Mouse (Mus musculus) stomach, embryonic 15.5 days (tissue): ENCODE results near the gene Tlr4. TPM values are rescaled to one million over a fixed set of nuclear protein-coding genes. Genes with fewer than 3 reads are reported as not detected.

ENCODE experiments used
- ATAC-seq: fragments of 200-750 bp; cut with Nextera tagmentation; 2 replicates; pipeline ENCODE4 v1.8.0; 2017; ENCODE audit warnings: low read depth, moderate number of reproducible peaks, moderate TSS enrichment; ENCODE audit not compliant: insufficient read depth, low FRiP score
- H3K27ac ChIP-seq: fragments of 300-500 bp; sonication (generic); 2 replicates; pipeline ENCODE4 v1.5.1; 2015; ENCODE audit warnings: mild to moderate bottlenecking, inconsistent platforms
- H3K27me3 ChIP-seq: fragments of 300-500 bp; sonication (generic); replicated peaks from 2 replicates; pipeline ENCODE4 v1.6.1; 2015; ENCODE audit warnings: inconsistent platforms
- H3K36me3 ChIP-seq: fragments of 300-500 bp; sonication (generic); 2 replicates; pipeline ENCODE4 v1.6.1; 2015; ENCODE audit warnings: inconsistent platforms
- H3K4me1 ChIP-seq: fragments of 300-500 bp; sonication (generic); 2 replicates; pipeline ENCODE4 v1.6.1; 2015; ENCODE audit warnings: inconsistent platforms
- H3K4me2 ChIP-seq: fragments of 300-500 bp; sonication (generic); 2 replicates; pipeline ENCODE4 v1.6.1; 2015; ENCODE audit warnings: mild to moderate bottlenecking, inconsistent platforms
- H3K4me3 ChIP-seq: fragments of 300-500 bp; sonication (generic); replicated peaks from 2 replicates; pipeline ENCODE4 v1.5.1; 2015; ENCODE audit warnings: inconsistent platforms
- H3K9ac ChIP-seq: fragments of 300-500 bp; sonication (generic); 2 replicates; pipeline ENCODE4 v1.6.1; 2015; ENCODE audit warnings: inconsistent platforms
- H3K9me3 ChIP-seq: fragments of 300-500 bp; sonication (generic); 2 replicates; pipeline ENCODE4 v1.6.1; 2016; ENCODE audit warnings: inconsistent platforms
- WGBS: fragments of 180-500 bp; shearing (Covaris S2); methylation state at CpG from one replicate; pipeline ENCODE4 v1.1.7; 2015; 5-methylcytosine and 5-hydroxymethylcytosine counted together
- polyA plus RNA-seq: library from polyadenylated mRNA; unstranded; fragments of >200 nt; fragmentation: Nextera tagmentation; extraction: Ambion mirVana; gene quantifications from 2 replicates; pipeline ENCODE4 v1.2.1, GENCODE M21; 2015

The Tlr4 gene
- polyA plus RNA-seq, 1 experiment from 2014 or later, result 2.0 TPM

- Histone ChIP-seq H3K9ac (no peak overlapping the region), H3K4me3 (no peak overlapping the region), H3K9me3 (no peaks in the 10 kb centered on the region), H3K27ac (no peak overlapping the region), H3K4me1 (no peaks in the 10 kb centered on the region), H3K36me3 (no peaks in the 10 kb centered on the region), H3K27me3 (no peaks in the 10 kb centered on the region), H3K4me2 (no peak overlapping the region)
- WGBS, result 69% methylated on average over 3 of the region's 3 CpGs
- no peak for ATAC-seq
Observed at GRCm38 (mm10) chr4:66852011-66852410, 24.6 kb downstream of the Tlr4 start.

DNA sequence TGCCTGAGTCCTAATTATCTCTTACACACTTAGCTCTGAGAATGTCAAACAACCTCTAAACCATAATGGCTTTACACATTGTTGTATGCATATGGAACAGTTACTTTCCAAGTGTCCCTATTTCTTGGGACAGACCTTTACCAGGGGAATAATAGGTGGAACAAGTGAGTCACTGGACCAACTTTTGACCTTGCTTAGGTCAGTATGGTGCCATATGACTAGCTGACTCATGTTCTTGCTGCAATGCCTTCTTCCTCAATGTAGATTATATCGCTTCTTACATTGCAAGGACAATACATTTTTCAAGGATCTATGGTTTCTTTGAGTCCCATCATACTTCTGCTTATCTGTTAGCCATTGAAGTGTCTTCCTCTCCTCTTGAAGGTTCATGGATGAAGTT is 29.6 kb downstream of the Tlr4 start:
- ATAC-seq, result no peak
- H3K4me1 ChIP-seq, result no peaks in the 10 kb centered on the region
- H3K27me3 ChIP-seq, result no peaks in the 10 kb centered on the region
- no peak overlapping the region for H3K4me2 ChIP-seq
- H3K27ac ChIP-seq, result no peak overlapping the region
- no peaks in the 10 kb centered on the region for H3K9me3 ChIP-seq
- 91% methylated on average over 1 of the region's 1 CpGs for WGBS
- H3K36me3 ChIP-seq, result no peaks in the 10 kb centered on the region
- no peak overlapping the region for H3K4me3 ChIP-seq
- no peak overlapping the region for H3K9ac ChIP-seq

- no peaks in the 10 kb centered on the region for H3K9me3 ChIP-seq
- WGBS, result 77% methylated on average over 7 of the region's 7 CpGs
- no peak overlapping the region for H3K4me2 ChIP-seq
- no peaks in the 10 kb centered on the region for H3K27me3 ChIP-seq
- H3K4me3 ChIP-seq, result no peak overlapping the region
- no peak overlapping the region for H3K27ac ChIP-seq
- no peak overlapping the region for H3K9ac ChIP-seq
- ATAC-seq, result no peak
- no peaks in the 10 kb centered on the region for H3K4me1 ChIP-seq
- no peaks in the 10 kb centered on the region for H3K36me3 ChIP-seq
Observed at GRCm38 (mm10) chr4:66869919-66870318, 42.5 kb downstream of the Tlr4 start.

DNA sequence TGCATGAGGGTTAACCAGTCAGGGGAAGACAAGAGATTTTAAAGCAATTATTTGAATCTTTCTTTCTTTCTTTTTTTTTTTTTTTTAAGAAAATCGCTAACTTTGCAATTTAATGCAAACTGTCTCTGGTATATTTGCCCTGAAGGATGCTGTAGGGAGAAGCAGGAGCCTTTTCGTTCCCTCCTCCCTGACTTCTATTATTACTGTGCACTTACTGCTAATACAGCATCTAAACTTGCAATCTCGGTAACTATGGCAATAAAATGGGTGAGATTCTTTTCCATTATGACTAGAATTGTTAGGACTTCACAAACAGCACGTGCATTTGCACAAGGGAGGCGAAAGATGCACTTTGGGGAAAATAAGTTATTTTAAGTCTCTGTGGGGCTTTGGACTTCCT is 44.6 kb downstream of the Tlr4 start:
- H3K9me3 ChIP-seq, result no peaks in the 10 kb centered on the region
- no peak overlapping the region for H3K4me3 ChIP-seq
- no peak overlapping the region for H3K4me2 ChIP-seq
- ATAC-seq, result no peak
- H3K27me3 ChIP-seq, result no peaks in the 10 kb centered on the region
- no peaks in the 10 kb centered on the region for H3K36me3 ChIP-seq
- no peak overlapping the region for H3K9ac ChIP-seq
- H3K27ac ChIP-seq, result no peak overlapping the region
- 84% methylated on average over 5 of the region's 5 CpGs for WGBS
- no peaks in the 10 kb centered on the region for H3K4me1 ChIP-seq

- no peaks in the 10 kb centered on the region for H3K27me3 ChIP-seq
- H3K4me2 ChIP-seq, result no peak overlapping the region
- no peaks in the 10 kb centered on the region for H3K36me3 ChIP-seq
- H3K9ac ChIP-seq, result no peak overlapping the region
- no peak overlapping the region for H3K27ac ChIP-seq
- ATAC-seq, result no peak
- no peaks in the 10 kb centered on the region for H3K4me1 ChIP-seq
- no peaks in the 10 kb centered on the region for H3K9me3 ChIP-seq
- H3K4me3 ChIP-seq, result no peak overlapping the region
Observed at GRCm38 (mm10) chr4:66873342-66873741, 46.0 kb downstream of the Tlr4 start.

- H3K27ac ChIP-seq, result no peak overlapping the region
- ATAC-seq, result no peak
- 38% methylated on average over 4 of the region's 4 CpGs for WGBS
- H3K4me3 ChIP-seq, result no peak overlapping the region
- no peaks in the 10 kb centered on the region for H3K27me3 ChIP-seq
- no peaks in the 10 kb centered on the region for H3K9me3 ChIP-seq
- H3K4me2 ChIP-seq, result no peak overlapping the region
- no peak overlapping the region for H3K9ac ChIP-seq
- no peaks in the 10 kb centered on the region for H3K36me3 ChIP-seq
- H3K4me1 ChIP-seq, result no peaks in the 10 kb centered on the region
Observed at GRCm38 (mm10) chr4:66875751-66876150, 48.4 kb downstream of the Tlr4 start.

GRCm38 (mm10) chr4:66877609-66878008 is 50.2 kb downstream of the Tlr4 start:
- ATAC-seq, result no peak

DNA sequence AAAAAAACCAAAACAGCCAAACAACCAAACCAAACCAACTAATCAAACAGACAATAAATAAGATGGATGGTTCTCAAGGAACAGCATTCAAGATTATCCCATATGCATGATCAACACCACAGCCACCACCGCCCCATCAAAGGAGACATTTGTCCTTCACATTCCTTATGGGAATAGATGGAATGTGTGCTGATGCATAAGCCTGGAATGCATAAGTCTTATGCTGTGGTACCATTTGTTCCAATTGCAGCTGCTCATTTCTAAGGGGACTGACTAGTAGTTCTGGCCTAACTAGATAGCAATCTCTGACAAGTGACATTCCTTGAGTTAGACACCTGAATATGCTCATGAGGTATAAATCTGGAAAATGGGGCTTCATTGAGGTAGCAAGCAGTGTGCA is 54.1 kb downstream of the Tlr4 start:
- WGBS, result 87% methylated on average over 1 of the region's 1 CpGs
- H3K27ac ChIP-seq, result no peak overlapping the region
- no peak overlapping the region for H3K4me3 ChIP-seq
- no peaks in the 10 kb centered on the region for H3K36me3 ChIP-seq
- H3K9ac ChIP-seq, result no peak overlapping the region
- ATAC-seq, result no peak
- no peaks in the 10 kb centered on the region for H3K4me1 ChIP-seq
- no peaks in the 10 kb centered on the region for H3K27me3 ChIP-seq
- no peaks in the 10 kb centered on the region for H3K9me3 ChIP-seq
- no peak overlapping the region for H3K4me2 ChIP-seq

More at GRCm38 (mm10) chr4:66877609-66878008, 50.2 kb downstream of the Tlr4 start:
- no peaks in the 10 kb centered on the region for H3K36me3 ChIP-seq
- no peak overlapping the region for H3K9ac ChIP-seq
- H3K4me3 ChIP-seq, result no peak overlapping the region
- WGBS, result 64% methylated on average over 11 of the region's 11 CpGs
- no peak overlapping the region for H3K27ac ChIP-seq
- H3K9me3 ChIP-seq, result no peaks in the 10 kb centered on the region
- no peaks in the 10 kb centered on the region for H3K4me1 ChIP-seq
- no peaks in the 10 kb centered on the region for H3K27me3 ChIP-seq
- no peak overlapping the region for H3K4me2 ChIP-seq

DNA sequence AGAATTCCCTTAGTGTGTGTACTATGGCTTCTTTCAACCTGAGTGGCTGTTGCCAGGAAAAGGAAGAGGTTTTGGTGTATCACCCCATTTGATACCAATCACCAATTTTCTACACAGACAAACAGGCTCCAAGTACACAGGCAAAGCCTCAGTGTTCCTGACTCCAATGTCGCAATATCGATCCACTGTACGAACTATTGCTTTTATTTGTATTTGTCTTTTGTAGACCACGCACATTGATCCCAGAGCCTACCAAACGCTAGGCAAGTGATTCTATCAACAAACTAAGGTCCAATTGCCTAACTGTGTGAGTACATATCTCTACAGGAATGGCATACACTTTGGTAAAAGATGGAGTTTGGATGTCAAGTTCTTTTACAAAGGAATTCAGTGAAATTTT is 55.9 kb downstream of the Tlr4 start:
- WGBS, result 89% methylated on average over 5 of the region's 5 CpGs
- Histone ChIP-seq H3K27ac (no peak overlapping the region), H3K4me3 (no peak overlapping the region), H3K36me3 (no peaks in the 10 kb centered on the region), H3K9me3 (no peaks in the 10 kb centered on the region), H3K27me3 (no peaks in the 10 kb centered on the region), H3K4me2 (no peak overlapping the region), H3K9ac (no peak overlapping the region), H3K4me1 (no peaks in the 10 kb centered on the region)
- ATAC-seq, result no peak

GRCm38 (mm10) chr4:66894547-66894946 is 67.2 kb downstream of the Tlr4 start:
- Histone ChIP-seq H3K4me1 (no peaks in the 10 kb centered on the region), H3K36me3 (no peaks in the 10 kb centered on the region), H3K27ac (no peak overlapping the region), H3K9ac (no peak overlapping the region), H3K4me2 (no peak overlapping the region), H3K9me3 (no peaks in the 10 kb centered on the region), H3K4me3 (no peak overlapping the region), H3K27me3 (no peaks in the 10 kb centered on the region)
- 34% methylated on average over 2 of the region's 2 CpGs for WGBS
- no peak for ATAC-seq

- H3K9me3 ChIP-seq, result no peaks in the 10 kb centered on the region
- no peaks in the 10 kb centered on the region for H3K36me3 ChIP-seq
- H3K9ac ChIP-seq, result no peak overlapping the region
- no peak overlapping the region for H3K4me3 ChIP-seq
- H3K4me2 ChIP-seq, result no peak overlapping the region
- no peaks in the 10 kb centered on the region for H3K27me3 ChIP-seq
- no peak overlapping the region for H3K27ac ChIP-seq
- H3K4me1 ChIP-seq, result no peaks in the 10 kb centered on the region
- no peak for ATAC-seq
- 64% methylated on average over 7 of the region's 7 CpGs for WGBS
Observed at GRCm38 (mm10) chr4:66894981-66895380, 67.6 kb downstream of the Tlr4 start.

- H3K9ac ChIP-seq, result no peak overlapping the region
- no peaks in the 10 kb centered on the region for H3K9me3 ChIP-seq
- no peak overlapping the region for H3K27ac ChIP-seq
- H3K36me3 ChIP-seq, result no peaks in the 10 kb centered on the region
- H3K4me2 ChIP-seq, result no peak overlapping the region
- ATAC-seq, result no peak
- H3K27me3 ChIP-seq, result no peaks in the 10 kb centered on the region
- no peaks in the 10 kb centered on the region for H3K4me1 ChIP-seq
- no peak overlapping the region for H3K4me3 ChIP-seq
Observed at GRCm38 (mm10) chr4:66900126-66900525, 72.7 kb downstream of the Tlr4 start.

- no peaks in the 10 kb centered on the region for H3K4me1 ChIP-seq
- H3K9me3 ChIP-seq, result no peaks in the 10 kb centered on the region
- H3K4me2 ChIP-seq, result no peak overlapping the region
- no peak for ATAC-seq
- no peak overlapping the region for H3K27ac ChIP-seq
- no peak overlapping the region for H3K4me3 ChIP-seq
- no peaks in the 10 kb centered on the region for H3K27me3 ChIP-seq
- H3K9ac ChIP-seq, result no peak overlapping the region
- H3K36me3 ChIP-seq, result no peaks in the 10 kb centered on the region
Observed at GRCm38 (mm10) chr4:66901498-66901897, 74.1 kb downstream of the Tlr4 start.
